Mouse (Mus musculus) cerebellum, adult 9-11 months (tissue): ENCODE measurements around the gene Camk2g.
"Not testable (repeated sequence)": the region's sequence is repeated elsewhere in the genome, so short reads cannot be mapped to it uniquely, and the experiment has no call there.

Source experiments
- DNase-seq: peaks from one replicate; pipeline ENCODE4 v3.0.0; 2022

Gene Camk2g

DNA sequence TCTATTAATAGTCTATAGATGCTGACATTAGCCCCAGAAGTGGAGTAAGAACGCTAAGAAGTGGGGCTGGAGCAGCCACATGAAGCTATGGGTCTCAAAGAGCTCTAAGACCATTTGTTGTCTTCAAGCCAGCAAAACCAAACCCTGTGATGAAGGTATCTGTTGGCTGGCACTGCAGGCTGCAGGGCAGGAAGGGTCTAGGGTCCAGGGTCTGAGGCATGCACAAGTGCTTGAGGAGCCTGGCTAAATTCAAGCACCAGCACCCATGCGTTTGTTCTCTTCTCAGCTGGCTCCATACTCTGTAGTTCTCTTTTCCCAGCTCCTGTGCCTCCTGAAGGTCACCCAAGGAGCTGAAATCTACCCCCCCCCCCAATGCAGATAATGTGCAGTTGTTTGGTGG, 58.8 kb downstream of the Camk2g start:
- DNase-seq, result peak; percentile 56

DNA sequence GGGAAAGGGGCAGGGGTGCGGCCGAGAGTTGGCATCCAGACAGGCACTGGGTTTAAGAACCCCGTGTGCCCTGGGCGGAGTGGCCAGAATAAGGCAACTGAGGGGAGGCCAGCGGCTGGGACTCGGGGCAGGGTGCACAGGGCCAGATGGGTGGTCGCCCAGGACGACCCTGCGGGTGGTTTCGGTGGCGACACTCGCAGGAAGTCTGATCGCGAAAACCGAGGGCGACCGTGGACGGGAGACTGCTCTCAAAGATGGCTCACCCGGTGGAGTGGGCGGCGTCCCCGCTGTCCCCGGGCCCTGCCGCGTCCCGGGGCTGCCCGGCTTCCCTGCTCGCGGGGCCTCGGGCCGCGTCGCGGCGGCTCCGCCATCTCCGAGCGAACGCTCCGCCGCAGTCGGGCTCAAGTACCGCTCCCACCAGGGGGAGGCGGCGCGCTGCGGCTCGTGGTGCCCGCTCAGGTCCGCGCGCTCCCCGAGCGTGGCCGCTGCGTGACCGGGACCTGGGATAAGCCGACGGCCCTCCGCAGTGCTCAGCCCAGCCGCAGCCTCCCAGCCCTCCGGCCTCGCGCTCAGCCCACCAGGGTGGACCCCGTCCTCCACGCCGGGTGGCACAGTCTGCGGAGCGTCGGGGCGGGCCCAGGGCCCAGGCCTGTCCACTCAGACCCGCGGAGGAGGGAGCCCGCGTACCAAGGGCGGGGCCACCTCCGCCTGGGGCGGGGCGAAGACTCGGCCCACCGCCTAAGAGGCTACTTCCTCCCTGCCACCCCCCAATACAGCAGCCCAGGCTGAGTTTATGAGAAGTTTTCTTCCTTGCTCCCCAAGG, 59.7 kb downstream of the Camk2g start, which contains the start of gene Ndst2:
Ndst2 (minus strand) TSS at position 611 of the 823 bp plus-strand sequence.
- DNase-seq, result peak; percentile 92

DNA sequence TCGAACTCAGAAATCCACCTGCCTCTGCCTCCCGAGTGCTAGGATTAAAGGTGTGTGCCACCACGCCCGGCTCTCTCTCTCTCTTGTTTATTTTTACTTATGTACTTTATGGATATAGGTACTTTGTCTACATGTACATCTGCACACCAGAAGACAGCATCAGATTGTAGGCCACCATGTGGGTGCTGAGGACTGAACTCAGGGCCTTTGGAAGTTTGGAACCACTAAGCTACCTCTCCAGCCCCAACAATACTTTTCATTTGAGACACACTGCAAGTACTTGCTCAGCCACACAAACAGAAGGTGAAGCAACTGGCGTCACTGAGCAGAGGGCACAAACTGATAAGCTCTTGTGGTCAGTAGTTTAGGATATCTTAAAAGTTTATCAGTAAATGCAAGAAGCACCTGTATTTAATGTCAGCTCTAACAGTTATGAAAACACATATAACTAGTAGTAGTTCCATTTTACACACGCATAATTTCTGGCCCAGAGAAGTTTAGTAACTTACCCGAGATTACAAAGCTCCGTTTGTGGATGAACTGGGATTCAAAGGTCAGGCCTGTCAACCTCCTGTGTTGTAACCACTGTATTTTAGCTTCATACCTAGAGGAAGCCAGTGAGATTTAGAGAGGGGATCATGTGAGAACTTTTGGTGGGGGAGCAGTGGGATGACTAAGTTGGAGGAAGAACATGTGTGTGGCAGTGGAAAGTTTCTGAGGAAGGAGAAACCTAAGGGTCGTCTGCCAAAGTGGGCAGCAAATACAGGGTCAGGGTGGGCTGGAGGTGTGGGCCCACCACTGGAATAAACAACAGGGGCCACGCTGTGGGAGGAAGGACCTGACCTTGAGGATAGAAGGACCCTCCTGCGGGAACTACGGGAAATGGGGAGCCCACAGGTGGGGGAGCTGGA, 60.6 kb downstream of the Camk2g start:
- DNase-seq, result no peak

GRCm38 (mm10) chr14:20730853-20731602, 62.9 kb downstream of the Camk2g start:
- DNase-seq, result no peak

DNA sequence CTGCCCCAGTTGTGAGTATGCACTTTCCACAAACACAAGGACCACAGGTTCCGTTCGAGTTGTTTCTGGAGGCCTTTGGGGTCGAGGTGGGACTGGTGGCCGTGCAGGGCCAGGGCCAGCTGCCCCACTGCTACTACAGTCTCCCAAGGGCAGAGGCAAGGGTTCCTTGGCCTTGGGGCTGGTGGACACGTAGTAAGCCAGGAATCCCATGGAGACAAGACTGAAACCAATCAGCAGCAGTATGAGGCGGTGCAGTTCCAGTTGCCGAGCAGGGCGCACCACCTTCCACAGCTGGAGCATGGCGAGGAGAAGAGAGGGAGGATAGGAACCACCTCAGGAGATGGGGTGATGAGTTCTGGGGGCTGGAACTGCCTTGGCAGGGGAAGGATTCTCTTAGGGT, 64.0 kb downstream of the Camk2g start:
- DNase-seq, result no peak

DNA sequence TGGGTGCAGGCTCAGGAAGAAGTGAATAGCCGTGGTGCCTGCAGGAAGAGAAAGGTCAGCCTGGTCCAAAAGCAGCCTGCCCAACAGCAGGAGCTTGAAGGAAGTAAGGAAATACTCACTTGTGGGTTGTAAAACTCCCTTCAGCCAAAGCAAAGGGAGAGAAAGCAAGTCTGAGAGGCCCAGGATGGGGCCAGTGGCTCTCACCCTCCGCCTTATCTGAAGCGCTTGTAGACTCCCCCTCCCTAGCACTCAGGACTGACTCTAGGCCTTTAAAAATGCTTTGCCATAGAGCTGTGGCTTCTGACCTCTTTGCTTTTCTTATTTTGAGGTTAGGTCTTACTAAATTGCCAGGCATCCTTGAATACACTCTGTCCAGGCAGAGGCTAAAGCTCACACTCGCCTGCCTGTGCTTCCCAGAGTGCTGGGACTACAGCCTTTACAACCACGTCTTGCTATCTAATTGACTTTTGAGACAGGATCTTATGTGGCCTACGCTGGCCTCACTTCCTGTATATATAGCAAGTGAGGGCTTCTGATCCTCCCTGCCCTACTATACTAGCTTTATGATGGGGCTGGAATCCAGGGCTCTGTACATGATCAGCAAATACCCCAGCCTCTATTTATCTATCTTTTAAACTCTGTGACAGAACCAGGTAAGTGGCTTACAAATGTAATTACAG, 68.1 kb downstream of the Camk2g start:
- DNase-seq, result no peak

GRCm38 (mm10) chr14:20724043-20724442, 69.8 kb downstream of the Camk2g start:
- peak; percentile 57 for DNase-seq

GRCm38 (mm10) chr14:20723006-20723405, 70.9 kb downstream of the Camk2g start:
- no peak for DNase-seq

- no peak for DNase-seq
Measured at GRCm38 (mm10) chr14:20721371-20721770, 72.5 kb downstream of the Camk2g start.

DNA sequence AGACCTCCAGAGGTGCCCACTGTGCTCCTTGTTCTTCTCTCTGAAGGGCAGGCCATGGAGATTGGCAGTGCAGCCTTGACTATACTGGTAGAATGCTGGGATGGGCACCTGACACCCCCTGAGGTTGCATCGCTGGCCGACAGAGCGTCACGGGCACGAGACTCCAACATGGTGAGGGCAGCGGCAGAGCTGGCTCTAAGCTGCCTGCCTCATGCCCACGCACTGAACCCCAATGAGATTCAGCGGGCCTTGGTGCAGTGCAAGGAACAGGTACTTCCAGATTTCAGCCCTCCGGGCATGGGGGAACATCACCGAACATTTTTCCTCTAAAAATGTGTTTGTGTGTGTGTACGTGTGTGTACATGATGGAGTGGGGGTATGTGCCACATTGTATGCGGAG, 74.1 kb downstream of the Camk2g start:
- DNase-seq, result no peak

DNA sequence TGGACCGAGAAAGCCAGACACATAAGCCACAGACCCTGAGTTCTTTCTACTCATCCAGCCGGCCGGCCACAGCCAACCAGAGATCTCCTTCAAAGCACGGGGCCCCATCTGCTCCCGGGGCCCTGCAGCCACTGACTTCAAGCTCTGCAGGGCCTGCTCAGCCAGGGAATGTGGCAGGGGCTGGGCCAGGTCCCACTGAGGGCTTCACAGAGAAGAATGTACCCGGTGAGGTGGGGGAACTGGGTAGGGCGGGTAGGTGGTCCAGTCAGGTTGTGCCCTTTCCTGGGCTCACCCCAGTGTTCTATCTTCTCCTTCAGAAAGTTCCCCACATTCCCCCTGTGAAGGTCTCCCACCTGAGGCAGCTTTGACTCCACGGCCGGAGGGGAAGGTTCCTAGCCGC, 75.4 kb downstream of the Camk2g start:
- no peak for DNase-seq

GRCm38 (mm10) chr14:20713832-20714231, 80.1 kb downstream of the Camk2g start:
- DNase-seq, result no peak

GRCm38 (mm10) chr14:20708239-20708638, 85.6 kb downstream of the Camk2g start:
- no peak for DNase-seq

DNA sequence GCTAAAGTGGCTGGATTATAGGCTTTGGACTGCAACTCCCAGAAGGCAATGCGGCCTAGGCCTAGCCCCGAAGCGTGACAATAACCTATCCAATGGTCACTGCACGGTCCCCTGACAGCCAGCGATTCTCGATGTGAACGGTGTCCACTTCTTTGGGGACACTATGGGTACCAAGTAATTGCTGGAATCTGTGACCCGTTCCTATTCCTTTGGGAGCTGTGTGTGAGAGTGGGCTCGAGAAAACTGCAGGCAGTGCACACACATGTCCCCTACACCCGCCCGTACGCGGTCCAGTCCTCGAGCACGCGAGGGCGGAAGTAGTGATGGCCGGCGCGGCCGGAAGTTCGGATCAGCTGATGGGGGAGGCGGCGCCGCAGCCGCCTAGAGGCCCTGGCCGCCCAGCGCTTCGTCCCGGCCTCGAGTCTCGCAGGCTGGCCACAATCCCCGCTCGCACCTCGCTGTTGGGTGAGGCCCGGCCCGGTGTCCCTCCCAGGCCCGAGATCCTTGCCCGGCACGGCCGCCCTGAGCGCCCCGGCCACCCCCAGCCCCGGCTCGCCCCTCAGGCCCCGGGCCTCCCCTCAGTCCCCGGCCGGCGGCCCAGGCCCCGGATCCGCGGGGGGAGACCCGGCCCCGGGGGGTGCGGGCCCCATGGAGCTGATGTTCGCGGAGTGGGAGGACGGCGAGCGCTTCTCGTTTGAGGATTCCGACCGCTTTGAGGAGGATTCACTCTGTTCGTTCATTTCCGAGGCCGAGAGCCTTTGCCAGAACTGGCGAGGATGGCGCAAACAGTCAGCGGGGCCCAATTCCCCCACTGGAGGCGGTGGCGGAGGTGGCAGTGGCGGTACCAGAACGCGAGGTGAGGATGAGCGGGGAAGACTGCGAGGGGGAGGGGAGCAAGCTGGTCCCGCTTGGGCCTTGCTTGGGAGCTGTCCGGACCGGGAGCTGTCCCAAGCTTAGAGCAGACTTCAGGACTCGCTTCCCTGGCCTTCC, 86.4 kb downstream of the Camk2g start, which contains the start of gene Zswim8:
Zswim8 (plus strand) TSS at position 352 of the 990 bp plus-strand sequence.
- DNase-seq, result peak; percentile 91

GRCm38 (mm10) chr14:20703461-20703860, 90.4 kb downstream of the Camk2g start:
- DNase-seq, result not testable (repeated sequence)

- peak; percentile 88 for DNase-seq
Measured at GRCm38 (mm10) chr14:20702741-20703381, 91.0 kb downstream of the Camk2g start, which contains the start of gene Chchd1. Chchd1 (plus strand) TSS chr14:20703006.

- no peak for DNase-seq
Measured at GRCm38 (mm10) chr14:20702096-20702740, 91.7 kb downstream of the Camk2g start.

DNA sequence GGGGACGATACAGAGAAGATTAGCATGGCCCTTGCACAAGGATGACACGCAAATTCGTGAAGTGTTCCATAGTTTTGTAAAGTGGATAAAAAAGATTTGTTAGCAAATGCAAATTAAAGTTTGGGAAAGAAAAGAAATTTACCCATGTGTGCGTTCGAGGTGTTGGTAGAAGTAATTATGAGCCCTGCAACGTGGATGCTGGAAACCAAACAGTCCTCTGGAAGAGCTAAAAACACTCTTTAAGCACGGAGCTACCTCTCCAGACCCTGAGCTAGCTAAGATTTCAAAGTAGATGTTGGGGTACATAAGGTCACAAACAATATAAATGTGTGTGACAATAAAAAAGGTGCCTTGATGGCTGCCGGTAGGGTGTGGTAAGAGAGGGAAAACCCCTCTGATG, 92.3 kb downstream of the Camk2g start:
- no peak for DNase-seq

GRCm38 (mm10) chr14:20700362-20700761, 93.5 kb downstream of the Camk2g start:
- DNase-seq, result no peak

- DNase-seq, result no peak
Measured at GRCm38 (mm10) chr14:20698515-20698914, 95.4 kb downstream of the Camk2g start.
